Mouse (Mus musculus): ENCODE measurements around the gene Gdf7. TPM values are rescaled to one million over a fixed set of nuclear protein-coding genes. Genes with fewer than 3 reads are reported as not detected.
A peak's percentile ranks its signal among the peaks of the same experiment; 100 is the strongest.

Gdf7 gene
- under 1 TPM; 0.23 to 0.26 TPM for total RNA-seq (2021)
- long read RNA-seq, experiment 1, result 0 reads
- long read RNA-seq, experiment 2, result 0 reads

DNA sequence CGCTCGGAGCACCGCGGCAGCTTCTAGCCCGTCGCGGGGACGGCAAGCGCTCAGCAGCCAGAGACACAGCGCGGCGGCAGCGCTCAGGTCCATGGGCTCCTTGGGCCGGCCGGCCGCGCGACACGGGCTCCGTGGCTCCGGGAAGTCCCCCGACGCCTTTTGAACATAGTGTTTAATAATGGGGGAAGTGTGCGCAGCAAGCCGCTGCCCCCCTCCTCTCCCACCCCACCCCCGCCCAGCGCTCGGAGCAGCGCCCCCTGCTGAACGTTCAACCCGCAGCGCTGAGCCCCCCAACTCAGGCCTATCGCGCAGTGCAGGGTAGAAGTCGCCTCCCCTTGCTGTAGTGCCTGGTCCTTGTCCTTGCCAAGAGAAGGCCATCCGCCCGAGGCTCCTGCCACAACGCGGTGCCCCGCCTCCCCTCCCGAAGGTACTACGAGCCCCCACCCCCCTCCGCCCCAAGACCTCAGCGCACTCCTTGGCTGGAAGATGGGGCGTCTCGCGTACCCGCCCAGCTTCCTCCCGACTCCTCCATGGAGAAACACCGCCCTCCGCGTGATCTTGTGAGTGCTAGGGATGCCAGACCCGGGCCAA is at the start of gene Gdf7:
TSS of gene Gdf7 (minus strand) at position 114 of the 591 bp plus-strand sequence.
- no peak for DNase-seq (ENCODE audit: low spot score in 2 of 2)

DNA sequence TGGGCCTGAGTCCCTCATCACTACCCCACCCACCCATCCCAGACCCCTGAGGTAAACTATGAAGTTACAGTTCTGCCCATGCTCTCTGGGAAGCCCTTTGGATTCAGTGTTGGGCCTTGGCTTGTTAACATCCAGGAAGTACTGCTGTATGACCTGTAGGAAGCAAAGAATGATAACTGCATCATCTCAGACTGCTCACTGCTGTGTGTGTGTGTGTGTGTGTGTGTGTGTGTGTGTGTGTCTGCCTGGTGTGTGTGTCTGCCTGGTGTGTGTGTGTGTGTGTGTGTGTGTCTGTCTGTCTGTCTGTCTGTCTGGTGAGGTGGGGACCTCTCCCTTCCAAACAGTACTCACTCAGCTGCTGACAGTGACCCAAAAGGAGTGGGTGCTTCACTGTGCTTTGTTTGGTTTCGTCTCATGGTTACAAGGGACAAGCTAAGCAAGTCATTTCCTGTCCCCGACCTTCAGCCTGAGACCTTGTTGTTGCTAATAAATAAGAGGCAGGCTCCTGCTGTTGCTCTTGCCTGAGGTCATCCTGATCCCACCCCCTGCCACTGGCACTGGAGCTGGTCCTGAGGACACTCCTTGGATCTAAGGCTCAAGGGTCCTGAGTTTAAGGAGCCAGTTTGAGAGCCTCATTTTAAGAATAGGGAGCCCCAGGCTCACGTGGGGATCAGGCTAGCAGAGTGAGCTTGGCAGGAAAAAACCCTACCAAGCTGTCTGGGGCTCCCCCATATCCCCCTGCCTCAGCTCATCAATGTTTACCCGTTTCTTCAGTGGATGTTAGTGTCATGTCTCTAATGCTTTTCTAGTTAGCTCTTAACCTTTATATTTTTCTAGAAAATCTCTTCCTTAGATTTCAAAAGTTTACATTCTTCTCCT is 49.5 kb upstream of the Gdf7 start:
- no peak for DNase-seq (ENCODE audit: low spot score in 2 of 2)

DNA sequence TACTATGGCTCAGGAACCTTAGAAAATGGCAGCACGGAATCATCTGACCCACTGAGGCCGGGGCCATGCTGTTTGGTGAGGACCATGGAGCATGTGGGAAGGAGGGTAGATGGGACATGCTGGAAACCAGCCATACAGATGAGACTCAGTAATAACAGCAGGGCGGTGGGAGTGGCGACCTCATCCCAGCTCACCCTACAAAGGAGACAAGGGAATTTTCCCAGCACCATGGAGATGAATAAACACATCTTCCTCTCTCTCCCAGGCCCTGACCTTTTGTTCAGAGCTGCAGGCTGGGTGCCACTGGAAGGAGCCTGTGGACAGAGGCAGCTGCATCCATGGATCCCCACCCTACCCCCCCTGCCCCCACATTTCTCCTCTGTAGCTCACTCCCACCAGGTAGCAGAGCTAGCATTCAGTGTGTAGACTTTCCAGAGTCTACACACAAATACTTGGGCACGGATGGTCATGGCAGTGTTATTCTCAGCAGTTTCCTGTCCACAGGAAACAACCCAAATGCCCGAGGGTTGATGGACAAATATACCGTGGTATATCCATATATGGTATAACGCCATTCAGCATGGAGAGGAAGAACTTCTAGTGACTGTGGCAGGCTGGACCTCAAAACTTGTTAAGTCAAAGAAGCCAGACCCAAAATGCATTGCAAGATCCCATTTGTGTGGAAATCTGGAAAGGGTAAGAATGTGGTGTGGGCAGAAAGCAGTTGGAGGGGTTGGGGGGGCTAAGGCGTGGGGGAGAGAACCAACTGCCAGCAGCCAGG is 47.2 kb upstream of the Gdf7 start:
- DNase-seq (ENCODE audit: low spot score in 2 of 2), result no peak

GRCm38 (mm10) chr12:8347746-8348462 is 46.1 kb upstream of the Gdf7 start:
- DNase-seq (ENCODE audit: low spot score in 2 of 2), result no peak

DNA sequence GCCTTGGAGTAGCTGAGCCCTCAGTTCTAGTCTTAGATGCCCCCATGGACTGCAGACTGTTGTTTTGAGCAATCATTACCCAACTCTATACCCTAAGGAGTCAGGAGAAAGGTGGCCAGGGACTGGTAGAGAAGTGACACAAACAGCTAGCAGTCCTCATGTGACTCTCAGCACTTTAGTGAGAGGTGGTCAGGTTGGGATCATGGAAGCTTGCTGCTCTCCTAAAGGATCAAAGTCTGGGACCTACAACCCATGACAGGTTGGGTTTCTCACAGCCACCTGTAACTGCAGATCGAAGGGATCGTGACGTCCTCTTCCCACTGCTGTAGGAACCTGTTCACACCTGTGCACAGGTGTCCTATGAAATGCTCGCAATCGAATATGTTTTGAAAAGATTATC is 43.8 kb upstream of the Gdf7 start:
- no peak for DNase-seq (ENCODE audit: low spot score in 2 of 2)

DNA sequence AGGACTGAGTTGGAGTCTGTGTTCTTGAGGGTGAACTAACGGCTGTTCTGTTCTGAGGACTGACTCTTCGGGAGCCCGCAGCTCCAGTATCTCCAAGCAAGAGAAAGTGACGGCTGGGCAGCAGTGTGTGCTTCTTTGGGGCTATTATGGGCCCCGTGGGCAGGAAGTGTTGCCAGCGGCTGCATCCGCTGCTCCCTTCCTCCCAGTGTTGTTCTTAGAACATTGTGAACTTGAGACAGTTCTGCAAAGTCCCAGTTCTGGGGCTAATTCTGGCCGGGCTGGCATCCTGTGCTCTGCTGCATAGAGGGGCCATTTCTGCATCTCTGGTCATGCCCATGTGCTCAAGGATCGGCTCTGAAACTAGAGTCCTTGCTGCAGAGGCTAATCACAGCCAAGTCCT is 43.1 kb upstream of the Gdf7 start:
- DNase-seq (ENCODE audit: low spot score in 2 of 2), result peak; percentile 57 to 75

- no peak for DNase-seq (ENCODE audit: low spot score in 2 of 2)
These were observed 41.6 kb upstream of the Gdf7 start for GRCm38 (mm10) chr12:8343381-8343780.

GRCm38 (mm10) chr12:8341008-8341407 is 39.3 kb upstream of the Gdf7 start:
- no peak for DNase-seq (ENCODE audit: low spot score in 2 of 2)

DNA sequence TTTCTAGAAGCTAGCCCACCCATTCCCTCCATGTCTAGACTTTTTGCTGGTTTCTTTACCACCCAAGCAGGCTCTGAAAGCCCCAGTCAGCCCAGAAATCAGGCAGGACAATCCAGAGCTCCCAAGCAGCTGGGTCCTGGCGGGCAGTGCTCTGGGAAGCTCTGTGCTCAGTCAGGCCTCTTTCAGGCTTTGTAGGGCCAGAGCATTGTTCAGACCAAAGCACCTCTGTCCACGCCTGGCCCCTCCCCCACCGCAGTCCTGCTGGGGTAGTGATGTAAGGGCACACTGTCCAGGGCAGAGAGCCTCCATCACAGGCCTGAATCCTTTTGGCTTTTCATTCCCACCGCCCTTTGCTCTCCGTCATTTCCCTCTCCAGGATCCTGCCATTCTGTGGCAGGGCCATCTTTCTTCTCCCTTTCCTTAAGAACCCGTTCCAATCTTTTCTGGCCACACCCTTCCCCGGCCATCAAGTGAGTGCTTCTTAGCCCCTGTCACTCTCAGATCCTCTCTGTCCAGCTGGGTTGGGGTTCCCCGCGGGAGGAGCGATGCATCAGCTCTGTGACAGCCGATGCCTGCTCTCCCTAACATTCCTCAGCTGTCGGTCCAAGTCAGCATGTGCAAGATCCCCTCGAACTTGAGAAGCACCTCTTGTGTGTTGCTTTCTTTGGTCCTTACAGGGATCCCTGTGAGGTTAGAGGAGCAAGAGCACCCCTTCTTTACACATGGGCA is 38.0 kb upstream of the Gdf7 start:
- no peak for DNase-seq (ENCODE audit: low spot score in 2 of 2)

DNA sequence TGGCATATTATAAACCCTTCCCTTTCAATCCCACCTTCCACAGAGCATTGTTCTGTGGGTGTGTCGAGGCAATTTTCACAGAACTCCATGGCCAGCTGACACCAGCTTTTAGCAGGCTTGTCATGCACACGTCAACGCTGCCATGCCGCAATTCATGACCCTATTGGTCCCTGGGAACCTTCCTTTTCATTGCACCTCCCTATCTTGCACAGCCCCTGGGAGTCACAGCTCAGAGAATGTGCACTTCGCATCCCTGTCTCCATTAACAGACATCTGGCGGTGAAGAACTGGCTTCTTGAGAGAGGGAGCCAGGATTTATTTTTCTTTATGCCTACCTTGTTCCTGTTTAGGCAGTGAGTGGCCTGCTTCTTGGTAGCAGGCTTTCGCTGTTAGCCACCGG is 37.2 kb upstream of the Gdf7 start:
- DNase-seq (ENCODE audit: low spot score in 2 of 2), result no peak

- DNase-seq (ENCODE audit: low spot score in 2 of 2), result no peak
These were observed 36.7 kb upstream of the Gdf7 start for GRCm38 (mm10) chr12:8338491-8338890.

DNA sequence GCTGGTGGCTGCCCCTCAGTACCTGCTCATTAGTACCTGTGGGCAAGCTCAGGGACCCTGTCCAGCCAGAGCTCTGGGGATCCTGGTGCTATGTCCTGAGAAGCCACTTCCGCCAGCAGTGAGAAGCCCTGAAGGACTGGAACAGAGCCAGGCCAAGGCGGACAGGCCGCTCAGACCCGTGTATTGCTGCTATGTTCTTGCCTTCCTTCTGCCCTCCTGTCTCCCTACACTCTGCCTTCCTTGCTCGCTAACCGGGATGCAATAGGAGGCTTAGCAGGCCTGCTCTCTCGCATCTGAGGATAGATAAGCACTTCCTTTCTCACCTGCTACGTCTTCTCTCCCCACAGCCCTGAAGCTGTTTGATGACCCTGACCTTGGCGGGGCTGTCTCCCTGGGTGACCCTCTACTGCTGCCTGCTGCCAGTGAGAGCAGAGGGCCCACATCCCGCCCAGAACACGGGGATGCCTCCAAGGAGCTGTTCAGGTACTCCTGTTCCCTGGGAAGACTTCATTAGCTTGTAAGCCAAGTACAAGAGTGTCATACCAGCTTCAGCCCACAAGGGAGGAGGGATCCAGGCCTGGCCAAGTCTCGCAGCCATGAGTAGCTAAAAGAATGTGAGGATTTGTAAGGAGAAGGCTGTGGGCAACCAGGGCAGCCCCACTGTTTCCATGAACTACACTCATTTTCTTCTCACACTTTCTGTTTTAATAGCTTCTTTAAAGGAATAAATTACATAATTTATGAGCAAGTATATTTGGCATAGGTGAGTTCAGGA is 35.7 kb upstream of the Gdf7 start:
- no peak for DNase-seq (ENCODE audit: low spot score in 2 of 2)

GRCm38 (mm10) chr12:8336601-8337285 is 35.0 kb upstream of the Gdf7 start:
- DNase-seq (ENCODE audit: low spot score in 2 of 2), result no peak

DNA sequence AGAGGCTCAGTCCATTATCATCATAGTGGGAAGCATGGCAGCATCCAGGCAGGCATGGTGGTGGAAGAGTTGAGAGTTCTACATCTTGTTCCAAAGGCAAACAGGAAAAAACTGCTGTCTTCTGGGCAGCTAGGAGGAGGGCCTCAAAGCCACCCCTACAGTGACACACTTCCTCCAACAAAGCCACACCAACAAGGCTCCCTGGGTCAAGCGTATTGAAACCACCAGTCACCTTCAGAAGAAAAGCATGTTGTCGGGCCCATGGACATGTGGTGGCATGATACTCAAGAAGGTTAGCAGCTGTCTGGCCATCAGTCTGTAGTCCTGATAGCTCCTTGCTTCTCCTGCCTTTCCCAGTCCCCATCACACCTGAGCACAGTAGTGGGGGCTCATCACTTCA is 33.7 kb upstream of the Gdf7 start:
- DNase-seq (ENCODE audit: low spot score in 2 of 2), result no peak

- DNase-seq (ENCODE audit: low spot score in 2 of 2), result no peak
These were observed 32.5 kb upstream of the Gdf7 start for GRCm38 (mm10) chr12:8334261-8334660.

- no peak for DNase-seq (ENCODE audit: low spot score in 2 of 2)
These were observed 31.9 kb upstream of the Gdf7 start for GRCm38 (mm10) chr12:8333617-8334016.

- no peak for DNase-seq (ENCODE audit: low spot score in 2 of 2)
These were observed 30.4 kb upstream of the Gdf7 start for GRCm38 (mm10) chr12:8332174-8332542.

DNA sequence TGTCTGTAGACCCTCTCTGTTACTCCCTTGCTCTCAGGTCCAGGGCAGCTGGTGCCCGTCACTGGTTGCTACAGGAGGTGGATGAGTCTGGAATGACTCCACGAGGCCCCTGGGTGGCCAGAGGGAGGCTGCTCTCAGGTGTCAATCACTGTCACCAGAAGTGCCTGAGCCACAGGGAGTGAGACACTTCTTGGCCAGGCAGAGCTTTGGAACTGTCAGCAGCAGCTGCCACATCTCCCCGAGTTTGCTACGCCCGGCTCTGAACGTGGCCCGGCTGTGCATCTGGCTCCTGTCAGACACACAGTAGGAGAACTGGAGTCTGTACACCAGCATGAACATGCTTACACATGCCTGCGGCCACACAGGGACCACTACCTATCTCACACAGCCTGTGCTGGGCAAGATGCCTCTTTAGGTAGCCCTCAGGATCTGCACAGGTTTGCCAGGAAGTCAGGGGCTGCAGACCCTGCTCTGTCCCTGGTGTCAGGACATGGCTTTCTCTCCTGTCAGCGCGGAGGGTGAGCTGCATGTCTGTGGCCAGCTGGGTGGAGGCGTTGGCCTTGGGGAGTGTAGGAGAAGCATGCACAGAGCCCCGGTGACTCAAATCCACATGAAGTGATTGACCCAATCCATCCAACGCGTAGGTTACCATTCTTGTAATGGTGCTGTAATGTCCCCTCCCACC is 29.9 kb upstream of the Gdf7 start:
- no peak for DNase-seq (ENCODE audit: low spot score in 2 of 2)

DNA sequence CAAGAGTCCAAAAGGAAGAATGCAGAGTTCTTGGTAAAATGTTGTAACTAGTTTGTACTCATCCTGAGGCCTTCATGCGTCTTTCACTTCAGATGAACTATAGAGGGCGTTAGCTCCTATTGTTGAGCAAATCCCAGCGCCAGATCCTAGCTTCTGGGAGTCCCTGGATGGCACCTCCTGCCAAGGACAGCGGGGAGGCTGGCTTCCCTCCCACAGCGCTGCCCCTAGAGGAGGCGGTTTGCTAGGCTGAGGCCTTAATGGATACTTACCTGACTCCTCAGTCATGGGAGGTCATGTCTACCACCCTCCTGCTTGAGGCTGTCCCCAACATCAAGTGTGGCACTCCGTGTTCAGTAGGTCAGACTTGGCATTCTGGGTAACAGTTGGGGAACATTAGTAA is 27.5 kb upstream of the Gdf7 start:
- DNase-seq (ENCODE audit: low spot score in 2 of 2), result no peak
